Mouse (Mus musculus) erythroid progenitor cell, adult 5-6 weeks (primary cell): ENCODE data around the gene Spout1. TPM values are rescaled to one million over a fixed set of nuclear protein-coding genes. Genes with fewer than 3 reads are reported as not detected.
A peak's percentile ranks its signal among the peaks of the same experiment; 100 is the strongest.
"Not testable (repeated sequence)": the region's sequence is repeated elsewhere in the genome, so short reads cannot be mapped to it uniquely, and the experiment has no call there.

Experiments used
- ATAC-seq: replicated peaks from 2 replicates; pipeline ENCODE4 v1.8.0; 2016; ENCODE audit warnings: moderate number of reproducible peaks, mild to moderate bottlenecking, moderate TSS enrichment, inconsistent platforms; ENCODE audit not compliant: poor library complexity, low FRiP score, severe bottlenecking
- total RNA-seq, 2 experiments: library from RNA; stranded (forward) in 1 of 2; stranded (reverse) in 1 of 2; fragments of 150-400 nt in 1 of 2; fragments of 186-747, 209-891 nt in 1 of 2; gene quantifications; 2 replicates each; pipeline versions ENCODE4 v1.2.3 to v1.2.4; 2015 to 2017; ENCODE audit warnings: low replicate concordance in 2 of 2

Gene Spout1
- total RNA-seq, 2 experiments from 2014 or later = 2.9 to 7.6 TPM

- ATAC-seq = peak; percentile 93
Measured at GRCm38 (mm10) chr2:30133613-30134377, 44.5 kb downstream of the Spout1 start, which contains the start of gene Tbc1d13. Gene Tbc1d13 (plus strand): TSS chr2:30133746.

DNA sequence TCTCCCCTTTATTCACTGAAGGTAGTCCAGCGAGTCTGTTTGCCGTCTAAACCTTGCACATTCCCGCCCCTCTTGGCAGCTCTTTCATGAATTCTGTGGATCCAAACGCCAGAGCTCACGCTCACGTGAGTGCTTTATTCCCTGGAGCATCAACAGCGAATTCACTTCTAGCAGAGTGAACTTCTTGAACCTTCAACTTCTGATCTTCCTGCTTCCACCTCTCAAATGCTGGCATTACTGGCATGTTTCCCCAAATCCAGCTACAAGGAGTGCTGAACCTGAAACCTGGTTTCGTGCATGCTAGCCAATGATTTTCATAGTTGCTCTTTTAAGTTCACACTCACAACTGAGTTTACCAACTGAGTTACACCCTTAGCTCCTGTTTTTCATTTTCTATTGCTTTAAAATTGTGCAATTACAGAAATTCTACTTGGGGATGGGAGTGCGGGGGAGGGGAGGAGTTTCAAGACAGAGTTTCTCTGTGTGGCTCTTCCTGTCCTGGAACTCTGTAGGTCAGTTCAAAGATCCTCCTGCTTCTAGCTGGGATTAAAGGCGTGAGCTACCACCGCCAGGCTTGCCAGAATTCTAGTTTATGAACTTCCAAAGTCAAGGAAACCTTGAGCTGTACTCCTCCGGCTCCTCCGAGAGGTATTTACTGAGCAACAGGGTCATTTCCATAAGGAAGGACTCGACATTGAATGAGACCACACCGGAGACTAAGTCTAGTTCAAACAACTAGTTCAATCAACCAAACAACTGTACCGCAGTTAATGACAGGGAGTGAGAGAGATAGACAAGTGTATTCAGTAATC, 45.3 kb downstream of the Spout1 start:
- ATAC-seq = no peak; the same call in none of the 2 replicates

- ATAC-seq = not testable (repeated sequence)
Measured at GRCm38 (mm10) chr2:30131240-30131639, 47.0 kb downstream of the Spout1 start.

DNA sequence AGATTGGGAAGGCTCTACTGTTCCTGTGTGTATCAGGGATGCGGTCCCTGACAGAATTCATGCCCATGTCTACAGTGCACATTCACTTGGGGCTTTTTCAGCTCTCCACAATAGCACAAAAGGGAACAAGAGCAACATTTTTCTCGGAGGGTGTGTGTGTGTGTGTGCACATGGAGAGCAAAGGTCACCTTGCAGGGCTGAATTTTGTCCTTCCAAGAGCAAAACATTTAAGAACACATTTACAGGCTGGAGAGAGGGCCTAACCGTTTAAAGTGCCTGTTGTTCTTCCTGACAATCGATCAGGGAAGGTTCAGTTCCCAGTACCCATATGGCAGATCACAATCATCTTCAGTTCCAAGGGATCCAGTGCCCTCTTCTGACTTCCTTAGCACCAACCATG, 48.1 kb downstream of the Spout1 start:
- no peak for ATAC-seq

GRCm38 (mm10) chr2:30128789-30129188, 49.5 kb downstream of the Spout1 start:
- no peak for ATAC-seq

- peak; percentile 92 for ATAC-seq
Measured at GRCm38 (mm10) chr2:30124472-30125274, 53.6 kb downstream of the Spout1 start, which contains the start of gene Zer1. Gene Zer1 (minus strand): TSS chr2:30124585.

GRCm38 (mm10) chr2:30123729-30124471, 54.4 kb downstream of the Spout1 start:
- peak; percentile 11; the same call in 1 of the 2 replicates for ATAC-seq

Other genes with a start within 250 kb of the Spout1 start
- 15.5 and 39.8 TPM in 2 replicates for gene Gle1, start 243.0 kb downstream of the Spout1 start, total RNA-seq (2015; ENCODE audit: low replicate concordance)
- 41.2 and 47.4 TPM in 2 replicates for gene Gle1, start 243.0 kb downstream of the Spout1 start, total RNA-seq (2017; ENCODE audit: low replicate concordance)
- gene Sptan1, start 212.9 kb downstream of the Spout1 start, total RNA-seq (2015; ENCODE audit: low replicate concordance) = 33.5 and 34.6 TPM in 2 replicates
- 16.2 and 17.8 TPM in 2 replicates for gene Sptan1, start 212.9 kb downstream of the Spout1 start, total RNA-seq (2017; ENCODE audit: low replicate concordance)
- gene Wdr34, start 129.6 kb downstream of the Spout1 start, total RNA-seq (2015; ENCODE audit: low replicate concordance) = 2.1 and 3.2 TPM in 2 replicates
- gene Wdr34, start 129.6 kb downstream of the Spout1 start, total RNA-seq (2017; ENCODE audit: low replicate concordance) = 0.26 TPM in 1 of 2 replicates, not detected in the other
- gene Set, start 121.1 kb downstream of the Spout1 start, total RNA-seq (2015; ENCODE audit: low replicate concordance) = 56.2 and 60.5 TPM in 2 replicates
- 155 and 219 TPM in 2 replicates for gene Set, start 121.1 kb downstream of the Spout1 start, total RNA-seq (2017; ENCODE audit: low replicate concordance)
- not detected in 2 replicates for gene Pkn3, start 100.8 kb downstream of the Spout1 start, total RNA-seq (2015; ENCODE audit: low replicate concordance)
- not detected in 2 replicates for gene Pkn3, start 100.8 kb downstream of the Spout1 start, total RNA-seq (2017; ENCODE audit: low replicate concordance)
- gene Zdhhc12, start 84.8 kb downstream of the Spout1 start, total RNA-seq (2015; ENCODE audit: low replicate concordance) = 8.6 and 13.4 TPM in 2 replicates
- gene Zdhhc12, start 84.8 kb downstream of the Spout1 start, total RNA-seq (2017; ENCODE audit: low replicate concordance) = 2.3 and 4.0 TPM in 2 replicates
- 10.9 and 27.4 TPM in 2 replicates for gene Zer1, start 53.9 kb downstream of the Spout1 start, total RNA-seq (2015; ENCODE audit: low replicate concordance)
- gene Zer1, start 53.9 kb downstream of the Spout1 start, total RNA-seq (2017; ENCODE audit: low replicate concordance) = 6.7 and 11.7 TPM in 2 replicates
- 4.7 and 9.2 TPM in 2 replicates for gene Tbc1d13, start 44.7 kb downstream of the Spout1 start, total RNA-seq (2015; ENCODE audit: low replicate concordance)
- 4.8 and 13.2 TPM in 2 replicates for gene Tbc1d13, start 44.7 kb downstream of the Spout1 start, total RNA-seq (2017; ENCODE audit: low replicate concordance)
- gene Endog, start 7.0 kb downstream of the Spout1 start, total RNA-seq (2015; ENCODE audit: low replicate concordance) = not detected in 2 replicates
- gene Endog, start 7.0 kb downstream of the Spout1 start, total RNA-seq (2017; ENCODE audit: low replicate concordance) = 1.7 TPM in 1 of 2 replicates, not detected in the other
- gene Kyat1, start 27.4 kb upstream of the Spout1 start, total RNA-seq (2015; ENCODE audit: low replicate concordance) = 3.2 TPM in 1 of 2 replicates, not detected in the other
- gene Kyat1, start 27.4 kb upstream of the Spout1 start, total RNA-seq (2017; ENCODE audit: low replicate concordance) = 1.8 and 2.3 TPM in 2 replicates
- 9.6 and 11.9 TPM in 2 replicates for gene Lrrc8a, start 59.3 kb upstream of the Spout1 start, total RNA-seq (2015; ENCODE audit: low replicate concordance)
- 6.9 and 10.7 TPM in 2 replicates for gene Lrrc8a, start 59.3 kb upstream of the Spout1 start, total RNA-seq (2017; ENCODE audit: low replicate concordance)
- gene Gm28035, start 62.1 kb upstream of the Spout1 start, total RNA-seq (2015; ENCODE audit: low replicate concordance) = not detected in 2 replicates
- 0.13 TPM in 1 of 2 replicates, not detected in the other for gene Gm28035, start 62.1 kb upstream of the Spout1 start, total RNA-seq (2017; ENCODE audit: low replicate concordance)
- gene Phyhd1, start 87.7 kb upstream of the Spout1 start, total RNA-seq (2015; ENCODE audit: low replicate concordance) = 6.1 and 11.3 TPM in 2 replicates
- gene Phyhd1, start 87.7 kb upstream of the Spout1 start, total RNA-seq (2017; ENCODE audit: low replicate concordance) = 2.8 and 9.6 TPM in 2 replicates
- gene Gm28038, start 102.6 kb upstream of the Spout1 start, total RNA-seq (2015; ENCODE audit: low replicate concordance) = not detected in 2 replicates
- gene Gm28038, start 102.6 kb upstream of the Spout1 start, total RNA-seq (2017; ENCODE audit: low replicate concordance) = not detected in 2 replicates
- 1.3 TPM in 1 of 2 replicates, not detected in the other for gene Dolk, start 107.9 kb upstream of the Spout1 start, total RNA-seq (2015; ENCODE audit: low replicate concordance)
- 1.0 TPM in 1 of 2 replicates, not detected in the other for gene Dolk, start 107.9 kb upstream of the Spout1 start, total RNA-seq (2017; ENCODE audit: low replicate concordance)
- 15.5 and 19.3 TPM in 2 replicates for gene Nup188, start 107.9 kb upstream of the Spout1 start, total RNA-seq (2015; ENCODE audit: low replicate concordance)
- 12.1 and 13.9 TPM in 2 replicates for gene Nup188, start 107.9 kb upstream of the Spout1 start, total RNA-seq (2017; ENCODE audit: low replicate concordance)
- 6.5 and 8.4 TPM in 2 replicates for gene Sh3glb2, start 180.9 kb upstream of the Spout1 start, total RNA-seq (2015; ENCODE audit: low replicate concordance)
- gene Sh3glb2, start 180.9 kb upstream of the Spout1 start, total RNA-seq (2017; ENCODE audit: low replicate concordance) = 5.4 and 10.8 TPM in 2 replicates
- gene Miga2, start 185.8 kb upstream of the Spout1 start, total RNA-seq (2015; ENCODE audit: low replicate concordance) = 3.8 and 7.2 TPM in 2 replicates
- 12.4 and 18.7 TPM in 2 replicates for gene Miga2, start 185.8 kb upstream of the Spout1 start, total RNA-seq (2017; ENCODE audit: low replicate concordance)
- 4.6 and 14.1 TPM in 2 replicates for gene Dolpp1, start 213.8 kb upstream of the Spout1 start, total RNA-seq (2015; ENCODE audit: low replicate concordance)
- gene Dolpp1, start 213.8 kb upstream of the Spout1 start, total RNA-seq (2017; ENCODE audit: low replicate concordance) = 5.4 and 20.9 TPM in 2 replicates
- gene Crat, start 237.4 kb upstream of the Spout1 start, total RNA-seq (2015; ENCODE audit: low replicate concordance) = 80.9 and 111 TPM in 2 replicates
- gene Crat, start 237.4 kb upstream of the Spout1 start, total RNA-seq (2017; ENCODE audit: low replicate concordance) = 33.9 and 79.7 TPM in 2 replicates
- gene Ptpa, start 237.6 kb upstream of the Spout1 start, total RNA-seq (2015; ENCODE audit: low replicate concordance) = 118 and 151 TPM in 2 replicates
- 103 and 168 TPM in 2 replicates for gene Ptpa, start 237.6 kb upstream of the Spout1 start, total RNA-seq (2017; ENCODE audit: low replicate concordance)